Mouse (Mus musculus) adrenal gland, adult (tissue): Measurements from ENCODE around the gene Trib2.

ENCODE experiments used
- DNase-seq, 2 experiments: peaks; one replicate each; pipeline ENCODE4 v3.0.0; 2022 to 2023; ENCODE audit warnings: low spot score in 1 of 2; ENCODE audit not compliant: inconsistent age in 2 of 2

Gene Trib2

GRCm38 (mm10) chr12:15768536-15768935, 48.2 kb downstream of the Trib2 start:
- no peak for DNase-seq

DNA sequence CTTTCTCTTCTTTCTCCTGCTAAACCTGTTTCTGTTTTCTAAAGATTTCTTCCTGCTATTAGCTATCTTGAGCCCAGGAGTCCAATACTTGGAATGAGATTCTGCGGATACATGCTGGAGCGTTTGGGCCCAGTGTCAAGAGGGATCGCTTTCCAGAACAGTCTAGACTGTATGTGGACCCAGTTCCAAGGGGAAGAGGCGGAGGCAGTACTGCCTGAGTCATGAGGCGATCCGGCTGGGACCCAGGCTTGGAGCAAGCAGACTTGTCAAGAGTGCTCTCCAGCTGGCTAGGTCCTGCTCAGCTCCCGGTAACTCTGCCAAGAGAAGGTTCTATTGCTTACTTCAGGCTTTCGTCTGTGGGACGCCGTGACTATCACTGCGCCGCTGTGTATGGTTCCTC, 50.7 kb downstream of the Trib2 start:
- peak; percentile 22 to 51 for DNase-seq

DNA sequence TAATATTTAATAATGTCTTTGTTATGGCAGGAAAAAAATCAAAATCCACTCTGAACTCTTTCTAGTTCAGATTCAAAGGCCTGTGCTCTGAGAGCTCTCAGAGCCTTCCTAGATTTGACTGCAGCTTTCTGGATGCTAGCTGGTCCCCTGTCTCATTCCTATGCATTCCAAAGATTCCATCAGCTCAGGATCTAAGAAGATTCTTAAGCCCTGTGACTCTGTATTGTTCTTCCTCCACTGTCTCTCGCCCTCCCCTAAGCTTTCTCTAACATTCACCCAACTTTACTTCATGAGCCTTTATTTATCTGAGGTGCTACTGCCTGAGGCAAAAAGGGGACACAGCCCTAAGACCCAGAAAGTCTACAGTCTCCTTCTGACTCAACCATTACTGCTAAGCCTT, 51.5 kb downstream of the Trib2 start:
- no peak for DNase-seq

DNA sequence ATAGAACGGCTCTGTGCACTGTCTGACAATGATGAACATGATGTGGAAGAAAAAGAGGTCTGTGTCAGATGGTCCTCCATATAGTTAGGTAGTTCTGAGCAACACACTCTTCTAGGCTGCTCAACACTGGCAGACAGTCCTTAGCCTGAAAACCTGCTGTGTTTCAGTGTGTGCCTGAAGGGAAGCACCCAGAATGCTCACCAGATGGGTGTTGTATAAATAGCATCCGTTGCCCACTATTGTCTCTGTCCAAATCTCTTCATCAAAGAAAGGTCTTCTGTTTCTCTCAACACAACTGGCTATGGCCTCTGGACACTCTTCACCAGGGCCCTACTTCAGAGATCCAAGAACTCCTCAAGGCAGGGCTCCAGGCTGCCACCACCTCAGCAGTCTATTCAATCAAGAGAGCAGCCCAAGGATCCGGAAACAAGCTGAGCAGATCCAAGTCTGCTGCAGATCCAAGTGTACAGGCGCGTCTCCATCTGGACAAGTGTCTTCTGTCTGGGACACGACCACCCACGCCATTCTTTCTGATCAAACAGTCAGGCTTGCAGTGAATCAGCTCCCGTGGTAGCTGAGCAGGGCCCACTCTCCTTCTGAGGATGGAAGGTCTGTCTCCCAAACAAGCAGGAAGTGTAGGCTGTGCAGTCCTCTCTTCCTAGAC, 55.1 kb downstream of the Trib2 start:
- no peak for DNase-seq

DNA sequence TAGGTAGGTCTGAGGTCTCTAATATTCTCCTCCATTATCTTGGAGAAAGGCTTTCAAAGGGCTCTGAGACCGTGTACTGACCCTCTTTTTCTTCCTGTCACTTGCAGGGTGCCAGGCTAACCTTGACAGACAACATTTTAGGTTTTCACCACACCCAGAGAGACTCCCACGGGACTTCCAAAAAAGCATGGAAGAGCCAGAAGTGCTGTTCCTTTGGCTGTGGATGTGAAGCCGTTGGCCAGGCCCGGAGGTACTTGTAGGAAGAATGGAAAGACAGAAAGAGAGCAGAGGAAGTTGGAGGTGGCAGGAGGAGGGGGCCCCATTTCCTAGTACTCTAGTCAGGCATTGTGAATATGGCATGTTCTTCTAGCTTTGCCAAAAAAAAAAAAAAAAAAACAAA, 56.0 kb downstream of the Trib2 start:
- DNase-seq, result no peak

GRCm38 (mm10) chr12:15758866-15759265, 57.9 kb downstream of the Trib2 start:
- no peak for DNase-seq

DNA sequence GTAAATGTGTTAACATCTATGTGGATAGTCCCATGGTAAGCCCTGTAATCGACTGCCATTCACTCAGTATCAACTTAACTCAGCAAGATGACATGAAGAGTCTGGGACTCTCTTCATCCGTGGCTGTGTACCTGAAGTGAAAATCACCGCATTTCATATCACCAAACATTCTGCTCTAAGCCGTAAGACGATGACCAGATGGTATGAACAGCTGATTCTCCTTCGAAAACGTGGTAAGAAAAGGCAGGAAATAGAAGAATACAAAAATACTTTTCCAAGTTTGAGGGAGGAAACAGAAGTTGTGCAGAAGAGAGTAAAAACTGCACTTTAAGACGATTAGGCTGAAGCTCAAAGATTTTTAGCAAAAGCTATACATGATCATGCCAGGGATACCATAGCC, 59.4 kb downstream of the Trib2 start:
- DNase-seq, result no peak

DNA sequence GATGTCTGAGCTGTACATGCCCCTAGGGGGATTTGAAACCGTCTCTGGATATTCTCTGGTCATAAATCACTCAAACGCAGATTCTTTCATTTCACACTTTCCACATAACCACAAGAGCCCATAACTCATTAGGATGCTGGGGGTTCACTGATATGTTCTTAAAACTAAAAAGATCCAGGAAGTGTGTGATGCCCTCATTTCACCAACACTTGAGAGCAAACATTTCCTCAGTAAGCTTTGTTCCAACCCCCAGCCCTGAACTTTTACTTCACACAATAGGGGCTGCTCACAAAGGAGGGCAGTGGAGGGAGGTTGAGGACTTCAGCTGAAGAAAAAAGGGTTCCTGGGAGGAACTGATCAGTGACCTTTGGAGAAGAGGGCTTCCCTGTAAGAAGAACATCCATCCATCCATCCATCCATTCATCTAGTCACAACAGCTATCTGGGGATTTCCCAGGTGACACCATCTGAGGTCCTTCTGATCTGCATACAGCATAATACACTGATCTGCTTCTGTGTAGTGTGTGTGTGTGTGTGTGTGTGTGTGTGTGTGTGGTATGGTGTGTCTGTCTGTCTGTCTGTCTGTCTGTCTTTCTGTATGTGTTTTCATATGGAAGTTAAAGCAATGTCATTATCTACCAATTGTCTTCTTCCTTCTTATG, 61.6 kb downstream of the Trib2 start:
- no peak for DNase-seq

DNA sequence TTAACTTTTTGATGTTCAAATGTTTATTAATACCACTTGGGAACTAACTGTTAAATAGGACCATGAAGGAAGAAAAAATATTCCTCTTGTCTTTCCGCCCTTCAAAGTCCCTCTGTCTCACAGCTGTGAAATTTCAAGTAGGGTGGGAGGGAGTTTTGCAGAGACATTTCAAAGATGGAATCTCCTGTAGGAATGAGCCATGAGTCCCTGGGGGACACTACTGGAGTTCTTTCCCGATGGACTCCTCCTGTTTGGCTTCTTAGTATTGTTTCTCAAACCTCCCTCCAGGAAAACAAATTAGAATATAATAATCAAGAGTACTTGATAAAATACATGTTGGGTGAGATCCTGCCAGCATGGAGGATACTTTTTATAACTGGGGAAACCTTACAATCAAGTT, 62.1 kb downstream of the Trib2 start:
- no peak for DNase-seq

- peak; percentile 67 to 69 for DNase-seq
Measured at GRCm38 (mm10) chr12:15749646-15750195, 67.0 kb downstream of the Trib2 start.

GRCm38 (mm10) chr12:15745752-15746151, 71.0 kb downstream of the Trib2 start:
- no peak for DNase-seq
